Mouse (Mus musculus) lung, postnatal 0 days (tissue): ENCODE data around the gene Iqcf3.

Source experiments
- CTCF ChIP-seq: IDR thresholded peaks from 2 replicates; pipeline ENCODE4 v1.5.1; 2016; ENCODE audit warnings: antibody characterized with exemption, mild to moderate bottlenecking
- EP300 ChIP-seq: IDR thresholded peaks from 2 replicates; pipeline ENCODE4 v1.6.1; 2016; ENCODE audit warnings: antibody characterized with exemption, mild to moderate bottlenecking, control low read depth

DNA sequence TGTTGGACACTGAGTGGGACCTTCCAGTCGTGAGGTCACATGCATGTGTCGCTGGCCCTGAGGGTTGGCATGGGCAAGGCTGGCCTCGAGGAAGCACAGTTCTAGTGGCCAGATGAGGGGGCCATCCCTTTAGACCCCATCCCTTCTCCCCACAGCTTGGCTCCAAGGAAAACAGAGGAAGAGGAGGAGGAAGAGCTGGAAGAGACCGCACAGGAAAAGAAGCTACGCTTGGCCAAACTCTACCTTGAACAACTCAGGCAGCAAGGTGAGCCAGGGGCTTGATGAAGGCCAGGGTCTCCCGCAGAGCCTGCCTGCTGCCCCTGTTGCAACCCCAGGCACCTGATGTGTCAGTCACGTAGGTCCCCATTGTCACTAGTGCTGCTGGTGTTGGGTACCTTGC, 80.9 kb downstream of the Iqcf3 start:
- no peak for TF ChIP-seq CTCF
- no peak for TF ChIP-seq EP300
